Mouse (Mus musculus) G1E (cell line): ENCODE data around the gene Slco1c1. TPM values are rescaled to one million over a fixed set of nuclear protein-coding genes. Genes with fewer than 3 reads are reported as not detected.

Experiments used
- ATAC-seq: 2 replicates; pipeline ENCODE4 v1.8.0; 2016; ENCODE audit warnings: mild to moderate bottlenecking; ENCODE audit not compliant: insufficient number of reproducible peaks, poor library complexity, low FRiP score, severe bottlenecking; ENCODE audit errors: extremely low read depth
- DNase-seq: peaks from one replicate; pipeline ENCODE4 v3.0.0; 2012; ENCODE audit warnings: low spot score
- H3K27me3 ChIP-seq: 2 replicates; pipeline ENCODE4 v1.6.1; 2012; ENCODE audit warnings: mild to moderate bottlenecking, low read length, inconsistent platforms; ENCODE audit not compliant: insufficient read depth
- H3K36me3 ChIP-seq: replicated peaks from 2 replicates; pipeline ENCODE3; 2012; ENCODE audit warnings: mild to moderate bottlenecking, inconsistent platforms
- H3K4me1 ChIP-seq: 2 replicates; pipeline ENCODE4 v1.6.1; 2012; ENCODE audit warnings: low read depth, low read length, inconsistent platforms, mixed read lengths; ENCODE audit not compliant: insufficient read depth
- H3K4me3 ChIP-seq: 2 replicates; pipeline ENCODE4 v1.5.1; 2012; ENCODE audit warnings: low read depth, mild to moderate bottlenecking, inconsistent platforms, low read length, moderate library complexity, mixed read lengths
- H3K9me3 ChIP-seq: replicated peaks from 2 replicates; pipeline ENCODE4 v1.6.1; 2012; ENCODE audit warnings: inconsistent platforms
- CTCF ChIP-seq: IDR thresholded peaks from 2 replicates; pipeline ENCODE4 v1.5.1; 2012; ENCODE audit warnings: low read depth, low read length, inconsistent platforms, mixed read lengths
- GATA1 ChIP-seq: IDR thresholded peaks from 2 replicates; pipeline ENCODE4 v1.6.1; 2012; ENCODE audit warnings: borderline replicate concordance, low read length, inconsistent platforms, mixed read lengths
- GATA2 ChIP-seq: IDR thresholded peaks from 2 replicates; pipeline ENCODE4 v1.6.1; 2012; ENCODE audit warnings: low read depth, low read length, inconsistent platforms, borderline replicate concordance
- POLR2AphosphoS5 ChIP-seq: IDR thresholded peaks from 2 replicates; pipeline ENCODE4 v1.6.1; 2012; ENCODE audit warnings: low read depth, low read length, inconsistent platforms; ENCODE audit not compliant: insufficient replicate concordance
- TAL1 ChIP-seq: conservative IDR thresholded peaks from 2 replicates; pipeline ENCODE4 v1.6.1; 2012; ENCODE audit warnings: low read depth, low read length, inconsistent platforms, mixed read lengths
- polyA plus RNA-seq: library from polyadenylated mRNA; stranded (reverse); fragments of >175 nt; gene quantifications from 2 replicates; pipeline ENCODE4 v1.2.3, GENCODE M21; 2012
- total RNA-seq, 2 experiments: library from RNA; stranded (forward) in 1 of 2; stranded (reverse) in 1 of 2; fragments of 200-1000 nt in 1 of 2; fragments of >200 nt in 1 of 2; fragmentation: Nextera tagmentation in 1 of 2; gene quantifications; 2 replicates each; pipeline ENCODE4 v1.2.3; 2014 to 2017

Slco1c1 gene
- total and polyA plus RNA-seq, 3 experiments = 0.11 TPM; not detected in 2

DNA sequence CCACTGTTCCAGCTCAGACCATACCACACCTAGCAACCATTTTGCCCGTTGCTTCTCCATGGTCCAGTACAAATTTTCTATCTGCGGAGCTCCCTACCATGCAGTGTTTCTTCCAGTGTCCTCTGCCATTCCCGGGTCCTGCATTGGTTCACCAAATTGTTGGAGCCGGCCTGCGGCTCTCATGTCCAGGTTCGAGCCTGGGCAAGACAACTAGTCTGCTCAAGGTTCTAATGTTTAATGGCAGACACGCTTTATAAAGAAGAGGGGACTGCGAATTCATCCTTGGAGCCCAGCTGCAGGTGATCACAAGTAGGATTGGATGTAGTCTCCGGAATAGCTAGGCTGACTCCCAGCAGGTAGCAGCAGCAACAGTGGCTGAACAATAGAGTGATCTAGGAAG, 76.8 kb downstream of the Slco1c1 start:
- Histone ChIP-seq H3K4me3 (no peak overlapping the region), H3K27me3 (no peaks in the 10 kb centered on the region), H3K4me1 (no peaks in the 10 kb centered on the region), H3K9me3 (peaks cover 3% of the 10 kb centered on the region; the same call in 1 of the 2 replicates), H3K36me3 (no peaks in the 10 kb centered on the region)
- TF ChIP-seq POLR2AphosphoS5 (no peak), CTCF (no peak), TAL1 (no peak), GATA1 (no peak), GATA2 (no peak)
- DNase-seq = no peak
- no peak for ATAC-seq

DNA sequence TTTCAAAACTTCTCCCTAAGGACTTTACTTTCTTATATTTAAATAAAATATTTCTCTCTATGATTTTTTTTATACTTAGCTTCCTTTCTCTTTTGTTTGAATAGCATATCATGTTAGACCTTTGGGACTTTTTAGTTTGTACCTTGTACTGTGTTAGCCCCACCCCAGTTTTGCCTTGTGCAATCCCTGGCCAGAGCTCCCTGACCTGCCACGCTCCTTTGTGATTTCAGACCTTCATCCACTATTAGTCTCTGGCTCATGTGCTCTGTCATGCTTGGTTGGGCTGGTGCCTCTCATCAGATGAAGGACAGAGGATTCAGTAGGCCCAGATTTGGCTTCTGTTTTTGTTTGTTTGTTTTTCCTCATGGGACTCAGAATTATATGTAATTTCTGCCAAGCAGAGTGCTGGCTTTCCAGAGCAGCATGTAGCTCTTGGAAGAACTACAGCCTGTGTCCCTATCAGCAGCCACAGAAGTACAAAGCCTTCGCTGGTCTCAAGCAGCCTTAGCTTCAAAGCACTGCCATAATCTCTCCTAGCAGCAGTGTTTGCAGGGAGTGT, 86.6 kb downstream of the Slco1c1 start:
- no peak for DNase-seq
- Histone ChIP-seq H3K4me3 (no peak overlapping the region), H3K27me3 (no peaks in the 10 kb centered on the region), H3K9me3 (peaks cover 4% of the 10 kb centered on the region), H3K36me3 (no peaks in the 10 kb centered on the region), H3K4me1 (no peaks in the 10 kb centered on the region)
- TF ChIP-seq GATA1 (no peak), CTCF (no peak), GATA2 (no peak), POLR2AphosphoS5 (no peak), TAL1 (no peak)
- no peak for ATAC-seq

- no peak for ATAC-seq
- TF ChIP-seq CTCF = no peak
- no peak for TF ChIP-seq GATA2
- no peak for TF ChIP-seq GATA1
- no peak for TF ChIP-seq POLR2AphosphoS5
- TF ChIP-seq TAL1 = no peak
- H3K27me3 ChIP-seq = no peaks in the 10 kb centered on the region
Observed at GRCm38 (mm10) chr6:141614017-141614416, 89.8 kb downstream of the Slco1c1 start.

DNA sequence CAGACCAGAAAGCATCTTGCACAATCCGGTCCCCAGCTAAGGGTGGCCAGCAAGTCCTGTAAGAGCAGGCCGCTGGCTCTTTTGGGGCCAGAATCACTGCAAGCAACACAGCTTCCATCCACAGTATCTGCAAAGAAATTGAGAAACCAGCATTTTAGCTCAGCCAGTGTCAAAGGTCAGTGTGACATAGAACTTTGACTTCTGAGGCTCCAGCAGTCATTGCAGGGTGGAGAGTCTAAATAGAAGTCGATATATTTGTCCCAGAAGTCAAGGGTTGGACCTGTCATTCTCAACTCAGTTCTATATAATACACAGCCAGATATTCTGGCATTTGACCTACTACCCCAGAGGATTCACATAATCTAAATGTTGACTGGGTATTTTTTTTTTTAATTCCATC, 91.2 kb downstream of the Slco1c1 start:
- Histone ChIP-seq H3K4me1 (no peaks in the 10 kb centered on the region), H3K9me3 (peaks cover 4% of the 10 kb centered on the region), H3K4me3 (no peak overlapping the region), H3K27me3 (no peaks in the 10 kb centered on the region), H3K36me3 (no peaks in the 10 kb centered on the region)
- DNase-seq (no peak), ATAC-seq (no peak)
- TF ChIP-seq TAL1 (no peak), POLR2AphosphoS5 (no peak), GATA1 (no peak), CTCF (no peak), GATA2 (no peak)

More at GRCm38 (mm10) chr6:141614017-141614416, 89.8 kb downstream of the Slco1c1 start:
- Histone ChIP-seq H3K9me3 (peaks cover 4% of the 10 kb centered on the region), H3K4me1 (no peaks in the 10 kb centered on the region), H3K4me3 (no peak overlapping the region), H3K36me3 (no peaks in the 10 kb centered on the region)
- DNase-seq = no peak

Other genes starting within 250 kb of the Slco1c1 start
- not detected in 2 replicates for gene Slco1b2, start 105.2 kb downstream of the Slco1c1 start, total RNA-seq (2014; fragmentation: Nextera tagmentation)
- 0.11 TPM in 1 of 2 replicates, not detected in the other for gene Slco1b2, start 105.2 kb downstream of the Slco1c1 start, total RNA-seq (2017)
- gene Slco1b2, start 105.2 kb downstream of the Slco1c1 start, polyA plus RNA-seq = not detected in 2 replicates
- not detected in 2 replicates for gene Gm5724, start 249.4 kb downstream of the Slco1c1 start, total RNA-seq (2014; fragmentation: Nextera tagmentation)
- not detected in 2 replicates for gene Gm5724, start 249.4 kb downstream of the Slco1c1 start, total RNA-seq (2017)
- gene Gm5724, start 249.4 kb downstream of the Slco1c1 start, polyA plus RNA-seq = not detected in 2 replicates